Mouse (Mus musculus) adipocyte (in vitro differentiated cells): ENCODE data around the gene Tmem86b.
"Not testable (repeated sequence)": the region's sequence is repeated elsewhere in the genome, so short reads cannot be mapped to it uniquely, and the experiment has no call there.

Experiments
- DNase-seq: peaks from one replicate; pipeline ENCODE4 v3.0.0-alpha.2; 2016; ENCODE audit warnings: low spot score

Gene Tmem86b

GRCm38 (mm10) chr7:4647992-4648391 lies 16.8 kb upstream of the Tmem86b start:
- DNase-seq = no peak

- no peak for DNase-seq
These were observed 16.1 kb upstream of the Tmem86b start for GRCm38 (mm10) chr7:4647291-4647690.

- DNase-seq = no peak
These were observed 15.6 kb upstream of the Tmem86b start for GRCm38 (mm10) chr7:4646806-4647205.

GRCm38 (mm10) chr7:4643225-4643624 lies 12.0 kb upstream of the Tmem86b start:
- no peak for DNase-seq

DNA sequence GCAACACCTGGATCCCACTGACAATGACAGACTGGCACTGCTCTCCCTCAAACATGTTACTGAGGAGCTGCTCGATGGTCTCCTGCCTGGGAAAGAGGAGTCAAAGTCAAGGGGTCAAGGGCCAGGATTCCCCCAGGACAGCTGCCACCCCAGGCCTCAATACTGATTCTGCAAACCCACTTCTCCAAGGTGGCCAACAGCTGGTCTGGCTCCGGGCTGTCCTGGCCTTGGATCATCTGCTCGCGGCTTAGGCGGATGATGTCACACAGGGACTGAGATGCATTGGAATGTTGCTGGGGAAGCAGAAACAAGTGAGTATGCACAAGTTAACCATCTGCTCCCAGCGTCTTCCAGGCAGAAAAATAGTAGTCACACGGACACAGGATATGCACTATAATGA lies 10.7 kb upstream of the Tmem86b start:
- DNase-seq = no peak

DNA sequence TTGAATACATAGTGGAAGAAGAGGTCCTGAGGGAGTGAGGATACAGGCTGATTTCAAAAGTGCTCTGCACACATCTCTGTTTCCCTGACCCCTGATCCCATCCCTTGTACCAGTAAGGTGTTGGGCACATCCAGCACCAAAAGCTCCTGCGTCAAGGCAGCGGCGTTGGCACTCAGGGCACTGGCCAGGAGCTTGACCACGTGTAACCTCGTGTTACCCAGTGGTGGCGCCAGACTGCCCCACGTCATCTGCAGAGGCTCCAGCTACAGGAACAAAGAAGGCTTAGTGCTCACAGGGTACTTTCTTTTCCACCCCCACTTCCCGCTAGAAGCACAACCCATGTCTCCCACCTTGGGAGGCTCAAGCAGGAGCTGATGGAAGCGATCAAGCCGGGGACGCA lies 9.9 kb upstream of the Tmem86b start:
- DNase-seq = no peak

DNA sequence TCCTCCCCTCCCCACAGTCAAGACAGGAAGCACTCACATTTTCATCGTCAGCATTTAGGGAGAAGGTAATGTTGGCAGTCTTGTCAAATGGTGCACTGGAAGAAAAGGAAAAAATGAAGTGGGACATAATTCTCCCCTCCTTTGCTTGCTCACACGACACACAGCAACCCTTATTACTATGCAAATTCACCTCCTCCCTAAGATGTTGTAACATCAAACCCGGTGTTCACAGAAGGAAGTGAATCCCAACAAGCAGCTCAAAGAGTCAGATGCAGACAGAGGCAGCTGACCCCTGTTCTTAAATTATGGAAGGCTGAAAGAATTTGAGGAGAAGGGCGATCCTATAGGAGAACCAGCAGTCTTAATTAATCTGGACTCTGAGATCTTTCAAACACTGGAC lies 5.0 kb upstream of the Tmem86b start:
- no peak for DNase-seq

DNA sequence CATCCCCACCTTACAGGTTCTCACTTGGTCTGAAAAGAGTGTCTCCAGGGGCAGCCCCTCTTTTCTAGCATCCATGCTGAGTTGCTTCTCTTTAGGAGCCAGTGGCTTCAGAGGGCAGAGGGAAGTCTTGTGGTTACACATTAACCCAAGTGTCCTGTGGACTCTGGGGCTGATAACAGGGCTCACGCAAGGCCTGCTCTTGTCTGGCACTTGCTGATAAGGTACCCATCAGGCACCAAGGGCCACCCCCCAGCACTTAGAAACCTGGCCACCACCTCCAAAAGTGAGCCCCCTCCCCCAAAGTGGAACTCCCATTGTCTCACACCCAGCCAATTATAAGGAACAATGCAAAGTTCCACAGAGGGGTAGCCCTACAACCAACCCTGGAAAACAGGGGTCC lies 1.0 kb downstream of the Tmem86b start:
- DNase-seq = no peak

DNA sequence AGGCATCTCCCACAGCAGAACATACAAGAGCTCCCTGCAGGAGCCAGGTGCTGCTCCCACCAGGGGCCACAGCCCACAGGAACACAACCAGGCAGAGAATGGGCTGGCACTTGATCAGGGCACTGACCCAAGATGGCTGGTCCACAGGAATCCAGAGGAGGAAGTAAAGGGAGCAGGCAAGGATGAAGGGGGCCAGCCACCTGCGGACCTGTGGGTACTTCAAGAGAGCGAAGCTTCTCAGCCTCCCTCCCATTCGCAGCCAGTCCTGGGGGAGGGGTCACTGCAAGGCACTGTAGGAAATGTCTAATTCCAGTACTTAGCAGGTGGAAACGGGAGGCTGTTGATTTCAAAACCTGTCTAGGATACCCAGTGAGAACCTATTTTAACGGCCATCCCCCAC lies 1.6 kb downstream of the Tmem86b start:
- DNase-seq = no peak

DNA sequence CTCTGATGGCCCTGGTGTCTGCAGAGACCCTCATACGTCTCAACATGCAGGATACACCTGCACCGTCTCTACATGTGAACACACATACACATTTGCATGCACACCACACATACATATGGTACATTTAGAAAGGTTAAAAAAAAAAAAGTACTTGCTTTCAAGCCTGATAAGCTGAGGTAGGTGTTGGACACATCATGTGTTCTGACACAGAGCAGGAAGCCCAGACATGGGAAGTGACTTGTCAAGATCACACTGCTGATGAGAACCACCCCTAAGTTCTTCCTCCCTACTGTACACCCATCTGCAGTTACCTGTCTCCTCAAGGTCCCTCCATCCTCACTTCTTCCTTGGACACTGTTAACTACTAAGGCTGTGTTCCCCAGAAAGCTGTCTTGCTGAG lies 5.3 kb downstream of the Tmem86b start:
- no peak for DNase-seq

DNA sequence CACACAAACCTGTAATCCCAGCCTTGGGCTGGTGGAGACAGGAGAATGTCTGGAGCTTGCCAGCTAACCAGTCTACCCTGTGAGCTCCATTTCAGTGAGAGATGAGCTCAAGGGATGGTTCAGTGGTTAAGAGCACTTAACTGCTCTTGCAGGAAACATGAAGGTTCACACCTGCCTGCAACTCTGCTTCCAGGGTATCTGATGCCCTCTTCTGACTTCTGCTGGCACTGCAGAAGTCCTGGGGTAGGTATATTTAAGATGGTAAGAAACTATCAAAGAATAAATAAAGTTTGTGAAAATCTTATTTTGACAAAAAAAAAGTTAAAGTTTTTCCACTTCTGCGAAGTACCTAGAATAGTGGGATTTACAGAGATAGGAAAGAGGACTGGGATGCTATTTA lies 6.9 kb downstream of the Tmem86b start:
- no peak for DNase-seq

- DNase-seq = peak; percentile 48
These were observed 7.6 kb downstream of the Tmem86b start for GRCm38 (mm10) chr7:4623544-4624189.

- peak; percentile 73 for DNase-seq
These were observed 11.2 kb downstream of the Tmem86b start for GRCm38 (mm10) chr7:4619979-4620378.

DNA sequence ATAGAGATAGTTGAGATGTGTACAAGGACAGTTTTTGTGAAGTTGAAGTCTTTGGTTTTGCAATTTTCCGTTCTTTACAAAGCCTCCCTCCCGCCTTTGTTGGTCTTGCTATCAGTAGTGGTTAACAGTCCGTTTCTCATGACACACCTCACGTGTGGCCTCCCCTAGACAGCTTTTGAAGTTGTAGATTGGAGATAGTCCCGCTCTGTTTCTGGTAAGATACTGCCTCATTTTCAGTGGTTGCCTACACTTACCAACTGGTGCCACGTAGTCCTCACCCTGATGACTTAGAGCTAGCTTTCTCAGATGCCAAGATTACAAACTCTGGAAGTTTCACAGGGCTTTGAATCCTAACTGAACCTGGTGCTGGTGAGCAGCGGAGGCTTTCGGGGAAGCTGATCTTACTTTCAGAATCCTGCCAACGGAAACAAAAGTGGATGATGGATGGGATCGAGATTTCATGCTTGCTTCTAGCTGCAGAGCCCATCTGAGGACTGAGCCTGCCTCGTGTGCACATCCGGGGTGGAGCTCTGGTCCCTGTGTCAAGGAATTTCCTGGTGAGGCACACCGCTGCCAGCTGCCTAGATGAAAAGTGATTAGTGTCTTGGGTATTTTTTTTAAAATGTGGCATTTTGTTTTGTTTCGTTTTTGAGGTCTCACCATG lies 17.4 kb downstream of the Tmem86b start:
- DNase-seq = no peak

DNA sequence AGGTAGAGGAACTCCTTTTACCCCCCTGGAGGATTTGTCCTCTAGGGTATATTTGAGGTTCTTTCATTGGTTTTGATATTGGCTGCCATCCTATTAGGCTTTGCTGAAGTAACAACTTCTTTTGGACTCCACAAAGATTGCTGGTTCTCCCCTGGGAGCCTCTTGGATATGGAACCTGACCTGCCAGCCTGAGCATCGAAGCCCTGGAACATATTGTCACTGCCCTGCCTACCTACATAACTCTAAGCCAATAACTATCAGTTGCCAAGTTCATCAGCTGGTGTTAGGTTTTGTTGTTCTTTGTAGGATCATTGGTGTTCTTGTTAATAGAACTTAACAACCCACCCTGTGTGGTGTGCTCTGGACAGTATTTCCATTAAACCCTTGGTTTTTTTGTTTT lies 18.3 kb downstream of the Tmem86b start:
- DNase-seq = no peak

DNA sequence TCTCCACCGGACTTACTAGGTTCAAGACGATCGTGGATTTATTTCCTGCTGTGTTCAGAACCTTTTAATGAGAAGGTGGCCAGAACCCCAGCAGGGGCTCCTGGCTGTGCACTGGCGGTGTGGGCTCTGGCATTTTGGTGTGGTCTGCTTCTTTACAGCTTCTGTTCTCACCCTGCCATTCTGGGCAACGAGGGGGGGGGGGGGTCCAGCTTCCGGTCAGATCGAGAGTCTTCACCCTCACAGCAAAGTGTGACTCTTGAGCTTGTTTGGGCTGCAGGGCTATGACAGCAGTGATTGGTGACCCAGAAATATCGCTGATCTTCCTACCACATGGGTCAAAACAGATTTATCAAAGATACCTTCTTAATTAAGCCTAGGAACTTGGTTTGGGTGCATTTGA lies 18.8 kb downstream of the Tmem86b start:
- no peak for DNase-seq

DNA sequence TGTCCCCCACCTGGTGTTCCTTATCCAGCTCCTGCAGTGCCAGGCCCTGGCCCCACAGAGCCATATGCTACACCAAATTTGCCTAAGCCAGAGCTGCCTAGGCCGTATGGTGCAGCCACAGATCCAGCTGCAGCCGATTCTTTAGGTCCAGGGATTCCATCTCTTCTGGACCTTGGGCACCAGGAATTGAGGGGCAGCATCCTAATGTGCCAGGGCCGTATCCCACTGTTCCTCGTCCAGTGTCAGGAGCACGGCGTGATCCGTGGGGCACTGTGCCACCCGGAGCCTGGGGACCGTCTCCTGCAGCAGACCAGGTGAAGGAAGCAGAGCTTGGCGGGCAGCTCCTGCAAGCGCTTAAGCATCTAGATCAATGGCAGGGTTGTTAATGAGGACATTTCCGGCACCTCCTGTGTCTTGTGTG lies 19.3 kb downstream of the Tmem86b start:
- no peak for DNase-seq

- DNase-seq = no peak
These were observed 19.7 kb downstream of the Tmem86b start for GRCm38 (mm10) chr7:4611511-4611910.

- no peak for DNase-seq
These were observed 23.2 kb downstream of the Tmem86b start for GRCm38 (mm10) chr7:4608002-4608401.

- no peak for DNase-seq
These were observed 27.3 kb downstream of the Tmem86b start, which contains the start of gene Ptprh for GRCm38 (mm10) chr7:4603873-4604272. Gene Ptprh, minus strand, starts transcription at chr7:4604041.

DNA sequence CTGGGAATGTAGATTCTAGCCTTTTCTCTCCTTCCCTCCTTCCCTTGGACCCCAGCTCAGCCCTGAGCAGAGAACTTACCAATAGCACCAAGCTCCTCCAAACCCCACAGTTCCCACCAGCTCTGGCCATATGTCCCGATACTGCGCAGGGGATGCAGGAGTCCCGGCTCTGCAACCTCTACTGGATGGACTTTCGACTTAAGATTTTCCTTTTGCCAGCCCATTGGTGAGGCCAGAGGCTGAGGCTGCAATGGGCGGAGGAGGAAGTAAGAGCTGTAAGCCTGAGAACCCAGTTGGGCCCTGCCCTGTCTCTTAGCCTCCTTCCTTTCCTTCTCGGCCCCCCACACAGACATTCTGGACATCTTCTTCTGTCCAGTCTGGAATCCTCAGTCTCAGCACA lies 28.3 kb downstream of the Tmem86b start:
- DNase-seq = no peak

DNA sequence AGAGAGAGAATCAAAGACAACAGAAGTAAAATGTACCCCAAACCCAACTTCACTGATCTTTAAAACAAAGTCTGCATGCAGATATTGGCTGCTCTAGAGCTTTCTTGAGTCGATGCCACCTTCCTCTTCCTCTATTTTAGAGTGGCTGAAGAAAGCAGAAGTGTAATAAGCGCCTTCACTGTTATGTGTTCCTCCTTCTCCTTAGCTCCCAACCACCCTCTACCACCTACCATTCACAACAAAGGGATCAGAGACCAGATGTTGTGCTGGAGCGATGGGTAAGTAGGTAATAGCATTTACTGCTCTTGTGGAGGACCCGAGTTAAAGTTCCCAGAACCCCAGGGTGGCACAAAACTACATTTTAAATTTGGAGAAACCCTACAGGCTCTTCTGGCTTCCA lies 34.2 kb downstream of the Tmem86b start:
- DNase-seq = not testable (repeated sequence)

GRCm38 (mm10) chr7:4581481-4581880 lies 49.7 kb downstream of the Tmem86b start:
- not testable (repeated sequence) for DNase-seq
